17 mouse cellular contexts compared by ENCODE assay signal in genomic region chr11:78777851-78778680, GRCm38 (mm10). TPM values are rescaled to one million over a fixed set of nuclear protein-coding genes. Genes with fewer than 3 reads are reported as not detected.
A peak's percentile ranks its signal among the peaks of the same experiment; 100 is the strongest.
DNase-seq lines count a peak whose midpoint lies in the region; ATAC-seq and TF ChIP-seq lines count a peak whose summit lies in the region.
"Had no signal": no experiment of that assay in that cellular context is flagged by ENCODE, and none has a peak within 500 bp of the region (broad histone marks: within the 10 kb centered on the region; RNA-seq: fewer than 3 reads in every experiment).

No protein-coding gene starts in this region.

- H3K27ac ChIP-seq in hindbrain, embryonic 10.5 days, result peak overlapping the region; percentile 16; the same call in 1 of the 2 replicates
- H3K27ac ChIP-seq in hindbrain, embryonic 11.5 days (ENCODE audit: low read depth, low read length), result no peak overlapping the region
- H3K27ac ChIP-seq in neural tube, embryonic 12.5 days, result no peak overlapping the region
- H3K27ac ChIP-seq in layer of hippocampus, adult 2 months, result no peak overlapping the region
- H3K27ac ChIP-seq: heart, embryonic 13.5 days; liver, embryonic 14.5 days; midbrain, embryonic 12.5 days had no signal

- no peak overlapping the region for H3K4me3 ChIP-seq in hindbrain, embryonic 10.5 days
- H3K4me3 ChIP-seq in hindbrain, embryonic 11.5 days (ENCODE audit: low read depth, low read length), result no peak overlapping the region
- H3K4me3 ChIP-seq in neural tube, embryonic 12.5 days, result no peak overlapping the region
- no peak overlapping the region for H3K4me3 ChIP-seq in layer of hippocampus, adult 2 months
- H3K4me3 ChIP-seq: erythroblast, embryonic 14.5 days; heart, embryonic 13.5 days; midbrain, embryonic 12.5 days had no signal

- no peak overlapping the region for H3K9ac ChIP-seq in hindbrain, embryonic 11.5 days (ENCODE audit: low read depth, low read length)
- peak overlapping the region; percentile 2; the same call in 1 of the 2 replicates for H3K9ac ChIP-seq in neural tube, embryonic 12.5 days
- H3K9ac ChIP-seq: heart, embryonic 13.5 days; liver, embryonic 14.5 days; midbrain, embryonic 12.5 days had no signal

- 59% methylated on average over 10 of the region's 10 CpGs for whole genome bisulfite sequencing in hindbrain, embryonic 10.5 days
- WGBS in hindbrain, embryonic 11.5 days, result 60% methylated on average over 10 of the region's 10 CpGs
- WGBS in neural tube, embryonic 12.5 days, result 62% methylated on average over 10 of the region's 10 CpGs

- no peak for DNase-seq in hindbrain, embryonic 10.5 days (ENCODE audit: low spot score)
- no peak for DNase-seq in hindbrain, embryonic 11.5 days (ENCODE audit: low spot score)
- no peak for DNase-seq in neural tube, embryonic 10.5 days (ENCODE audit: extremely low spot score, low spot score)
- peak; percentile 66 to 79 for DNase-seq in kidney, adult 8-10 months
- no peak for DNase-seq in layer of hippocampus, adult 2 months (ENCODE audit: low spot score in 2 of 2)
- no peak for DNase-seq in lung, postnatal 10 days
- DNase-seq: B cell, adult 2 months; cerebellum, postnatal 14 days; heart, postnatal 4 days; layer of hippocampus, postnatal 36 days; thymus, postnatal 36 days had no signal

- no peaks in the 10 kb centered on the region for H3K9me3 ChIP-seq in hindbrain, embryonic 10.5 days
- no peaks in the 10 kb centered on the region for H3K9me3 ChIP-seq in hindbrain, embryonic 11.5 days (ENCODE audit: control insufficient read depth, low read length)
- no peaks in the 10 kb centered on the region for H3K9me3 ChIP-seq in neural tube, embryonic 12.5 days
- H3K9me3 ChIP-seq: heart, embryonic 13.5 days; midbrain, embryonic 12.5 days had no signal

- TF ChIP-seq CTCF in layer of hippocampus, adult 2 months (conservative IDR thresholded peaks at IDR 0.05), result no peak

- H3K36me3 ChIP-seq in hindbrain, embryonic 10.5 days, result no peaks in the 10 kb centered on the region
- H3K36me3 ChIP-seq in hindbrain, embryonic 11.5 days (ENCODE audit: control insufficient read depth, insufficient read depth, low read length), result no peaks in the 10 kb centered on the region
- H3K36me3 ChIP-seq in neural tube, embryonic 12.5 days, result no peaks in the 10 kb centered on the region
- H3K36me3 ChIP-seq: heart, embryonic 13.5 days; midbrain, embryonic 12.5 days had no signal

- H3K4me1 ChIP-seq in hindbrain, embryonic 10.5 days (replicated peaks), result peaks cover 23% of the 10 kb centered on the region
- peaks cover under 1% of the 10 kb centered on the region; the same call in 1 of the 2 replicates for H3K4me1 ChIP-seq in hindbrain, embryonic 11.5 days (replicated peaks; ENCODE audit: control insufficient read depth, insufficient read depth, low read length)
- peaks cover 9% of the 10 kb centered on the region for H3K4me1 ChIP-seq in neural tube, embryonic 12.5 days

- no peak for ATAC-seq in hindbrain, embryonic 11.5 days (ENCODE audit: low FRiP score)
- no peak for ATAC-seq in neural tube, embryonic 12.5 days (ENCODE audit: low FRiP score, low read depth)
- ATAC-seq: inflammation-experienced regulatory T-cells, adult 6 months had no signal

- H3K27me3 ChIP-seq in hindbrain, embryonic 10.5 days (ENCODE audit: insufficient read depth, poor library complexity, severe bottlenecking), result peaks cover 3% of the 10 kb centered on the region; the same call in 1 of the 2 replicates
- H3K27me3 ChIP-seq in hindbrain, embryonic 11.5 days (ENCODE audit: control insufficient read depth, insufficient read depth, low read length), result no peaks in the 10 kb centered on the region
- no peaks in the 10 kb centered on the region for H3K27me3 ChIP-seq in neural tube, embryonic 12.5 days (replicated peaks)
- H3K27me3 ChIP-seq: heart, embryonic 13.5 days; midbrain, embryonic 12.5 days had no signal

- no peak overlapping the region for H3K4me2 ChIP-seq in hindbrain, embryonic 11.5 days (replicated peaks; ENCODE audit: low read depth, low read length)
- H3K4me2 ChIP-seq in neural tube, embryonic 12.5 days (replicated peaks), result no peak overlapping the region
- H3K4me2 ChIP-seq: heart, embryonic 13.5 days; midbrain, embryonic 12.5 days had no signal

RNA-seq across cellular contexts. Expression of gene Ccnq, which starts 26.5 kb away (rescaled TPM):
- polyA plus RNA-seq in hindbrain, embryonic 10.5 days (2016; fragmentation: Nextera tagmentation; extraction: Ambion mirVana), result 36.4 and 37.9 TPM in 2 replicates
- polyA plus RNA-seq in hindbrain, embryonic 11.5 days (2014; fragmentation: Nextera tagmentation; extraction: Ambion mirVana), result 32.3 and 33.2 TPM in 2 replicates
- 31.3 and 35.3 TPM in 2 replicates for polyA plus RNA-seq in neural tube, embryonic 12.5 days (2016; fragmentation: Nextera tagmentation; extraction: Ambion mirVana)
- 10 to 100 TPM; 20.0 to 20.7 TPM for total RNA-seq in layer of hippocampus, adult 2 months (2021)

RNA-seq across cellular contexts. Expression of gene Lyrm9, which starts 48.3 kb away (rescaled TPM):
- 19.8 and 23.9 TPM in 2 replicates for polyA plus RNA-seq in hindbrain, embryonic 10.5 days (2016; fragmentation: Nextera tagmentation; extraction: Ambion mirVana)
- 16.6 and 19.8 TPM in 2 replicates for polyA plus RNA-seq in hindbrain, embryonic 11.5 days (2014; fragmentation: Nextera tagmentation; extraction: Ambion mirVana)
- polyA plus RNA-seq in neural tube, embryonic 12.5 days (2016; fragmentation: Nextera tagmentation; extraction: Ambion mirVana), result 22.0 and 22.9 TPM in 2 replicates
- 10 to 100 TPM; 20.6 to 22.0 TPM for total RNA-seq in layer of hippocampus, adult 2 months (2021)

Comparison
In these comparisons a context has a peak if more than half of its experiments do, and no peak if none do; other contexts are left out.
1. DNase-seq: peak in kidney, adult 8-10 months (2 of 2); none in hindbrain, embryonic 10.5 days (single experiment), hindbrain, embryonic 11.5 days (single experiment), neural tube, embryonic 10.5 days (single experiment), layer of hippocampus, adult 2 months (0 of 2) and lung, postnatal 10 days (single experiment).